Mouse (Mus musculus) embryonic facial prominence, embryonic 12.5 days (tissue): ENCODE data around the gene Utrn. TPM values are rescaled to one million over a fixed set of nuclear protein-coding genes. Genes with fewer than 3 reads are reported as not detected.
A peak's percentile ranks its signal among the peaks of the same experiment; 100 is the strongest.

Experiments
- ATAC-seq: fragments of 200-750 bp; cut with Nextera tagmentation; 2 replicates; pipeline ENCODE4 v1.8.0; 2017; ENCODE audit not compliant: insufficient number of reproducible peaks, insufficient read depth, low FRiP score, low TSS enrichment
- H3K27ac ChIP-seq: fragments of 300-500 bp; sonication (generic); 2 replicates; pipeline ENCODE4 v1.5.1; 2016; ENCODE audit warnings: mild to moderate bottlenecking
- H3K27me3 ChIP-seq: fragments of 300-500 bp; sonication (generic); 2 replicates; pipeline ENCODE4 v1.6.1; 2016; ENCODE audit warnings: mild to moderate bottlenecking, moderate library complexity
- H3K36me3 ChIP-seq: fragments of 300-500 bp; sonication (generic); 2 replicates; pipeline ENCODE4 v1.6.1; 2016; ENCODE audit warnings: mild to moderate bottlenecking
- H3K4me1 ChIP-seq: fragments of 300-500 bp; sonication (generic); 2 replicates; pipeline ENCODE4 v1.6.1; 2016
- H3K4me2 ChIP-seq: fragments of 300-500 bp; sonication (generic); replicated peaks from 2 replicates; pipeline ENCODE4 v1.6.1; 2016; ENCODE audit warnings: mild to moderate bottlenecking, moderate library complexity
- H3K4me3 ChIP-seq: fragments of 300-500 bp; sonication (generic); 2 replicates; pipeline ENCODE4 v1.5.1; 2016; ENCODE audit warnings: mild to moderate bottlenecking
- H3K9ac ChIP-seq: fragments of 300-500 bp; sonication (generic); 2 replicates; pipeline ENCODE4 v1.6.1; 2016; ENCODE audit warnings: mild to moderate bottlenecking, moderate library complexity
- H3K9me3 ChIP-seq: fragments of 300-500 bp; sonication (generic); 2 replicates; pipeline ENCODE4 v1.6.1; 2016; ENCODE audit warnings: mild to moderate bottlenecking, moderate library complexity
- WGBS: fragments of 180-500 bp; shearing (Covaris S2); methylation state at CpG from one replicate; pipeline ENCODE4 v1.1.7; 2016; 5-methylcytosine and 5-hydroxymethylcytosine counted together
- polyA plus RNA-seq: library from polyadenylated mRNA; unstranded; fragments of >200 nt; fragmentation: Nextera tagmentation; extraction: Ambion mirVana; gene quantifications from 2 replicates; pipeline ENCODE4 v1.2.1, GENCODE M21; 2016

Gene Utrn
- polyA plus RNA-seq, 1 experiment from 2014 or later, result 78.8 TPM

DNA sequence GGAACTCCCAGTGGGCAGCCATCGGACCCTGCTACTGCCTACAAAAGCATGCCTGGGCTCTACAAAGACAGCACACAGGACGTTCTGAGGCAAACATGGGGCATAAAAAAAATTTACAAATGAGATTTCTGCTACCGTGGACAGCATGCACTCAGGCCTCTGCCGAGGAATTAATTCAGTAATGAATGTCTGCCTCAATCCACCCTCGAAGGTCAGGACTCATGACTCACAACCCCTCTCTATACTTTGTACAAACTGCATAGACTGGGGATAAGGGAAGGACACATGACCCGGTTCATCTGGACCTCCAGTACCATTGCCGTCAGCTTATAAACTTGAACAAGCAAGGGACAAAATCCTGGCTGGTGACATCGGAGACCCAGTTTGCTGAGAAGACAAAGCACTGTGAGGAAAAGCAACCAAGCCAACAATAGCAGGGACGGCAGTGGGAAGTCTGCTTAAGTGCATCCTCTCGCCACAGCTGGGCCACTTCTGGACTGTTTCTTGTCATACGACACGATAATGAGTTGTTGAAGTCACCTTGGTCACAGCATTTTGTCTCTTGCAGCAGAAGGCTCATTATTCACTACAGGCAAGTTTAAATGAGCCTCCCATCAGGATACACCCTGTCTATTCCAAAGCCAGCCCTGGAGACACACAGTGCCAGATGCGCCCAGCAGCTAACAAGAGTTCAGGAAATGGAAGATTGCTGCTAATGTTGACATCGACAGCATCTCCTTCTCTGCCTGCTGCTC lies 144.7 kb downstream of the Utrn start:
- ATAC-seq, result 0 out of 2 replicates have a peak, but pooled peaks have one; percentile 47
- Histone ChIP-seq H3K9me3 (no peaks in the 10 kb centered on the region), H3K9ac (no peak overlapping the region), H3K27ac (no peak overlapping the region), H3K27me3 (no peaks in the 10 kb centered on the region), H3K4me2 (no peak overlapping the region), H3K36me3 (peaks cover 25% of the 10 kb centered on the region), H3K4me3 (no peak overlapping the region), H3K4me1 (no peaks in the 10 kb centered on the region)
- 74% methylated on average over 14 of the region's 14 CpGs for WGBS

DNA sequence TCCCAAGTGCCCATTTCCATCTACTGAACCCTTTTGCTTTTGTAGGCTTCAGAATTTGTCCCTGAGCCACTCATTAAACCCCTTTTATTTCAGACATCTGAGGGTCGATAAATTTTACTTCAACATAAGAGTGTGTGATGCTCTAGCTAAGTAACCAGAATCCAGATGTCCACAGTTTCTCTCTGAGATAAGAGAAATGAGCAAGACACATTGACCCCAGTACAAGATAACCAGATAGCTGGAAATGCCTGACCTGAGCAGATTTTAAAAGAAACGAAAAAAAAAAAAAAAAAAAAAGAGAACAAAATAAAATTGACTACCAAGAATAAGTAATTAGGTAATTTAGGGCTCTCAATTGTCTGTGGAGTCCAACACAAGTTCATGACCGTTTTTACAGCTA lies 145.9 kb downstream of the Utrn start:
- WGBS, result 68% methylated on average over 3 of the region's 3 CpGs
- Histone ChIP-seq H3K9me3 (no peaks in the 10 kb centered on the region), H3K9ac (no peak overlapping the region), H3K4me3 (no peak overlapping the region), H3K4me1 (no peaks in the 10 kb centered on the region), H3K4me2 (no peak overlapping the region), H3K27me3 (no peaks in the 10 kb centered on the region), H3K27ac (no peak overlapping the region), H3K36me3 (peaks cover 19% of the 10 kb centered on the region)
- no peak for ATAC-seq

GRCm38 (mm10) chr10:12722111-12722510 lies 147.1 kb downstream of the Utrn start:
- H3K36me3 ChIP-seq, result peaks cover 15% of the 10 kb centered on the region; the same call in 1 of the 2 replicates
- no peak overlapping the region for H3K27ac ChIP-seq
- WGBS, result 85% methylated on average over 2 of the region's 2 CpGs
- no peaks in the 10 kb centered on the region for H3K27me3 ChIP-seq
- H3K4me1 ChIP-seq, result no peaks in the 10 kb centered on the region
- no peak overlapping the region for H3K4me2 ChIP-seq
- no peak for ATAC-seq
- no peak overlapping the region for H3K4me3 ChIP-seq
- H3K9ac ChIP-seq, result no peak overlapping the region
- H3K9me3 ChIP-seq, result no peaks in the 10 kb centered on the region

- WGBS, result 92% methylated on average over 8 of the region's 8 CpGs
- 0 out of 2 replicates have a peak, but pooled peaks cover 7% of the 10 kb centered on the region for H3K36me3 ChIP-seq
- no peaks in the 10 kb centered on the region for H3K27me3 ChIP-seq
- H3K4me2 ChIP-seq, result no peak overlapping the region
- H3K4me1 ChIP-seq, result no peaks in the 10 kb centered on the region
- no peak for ATAC-seq
- H3K27ac ChIP-seq, result no peak overlapping the region
- H3K9me3 ChIP-seq, result no peaks in the 10 kb centered on the region
- no peak overlapping the region for H3K9ac ChIP-seq
- H3K4me3 ChIP-seq, result no peak overlapping the region
These were observed 150.8 kb downstream of the Utrn start for GRCm38 (mm10) chr10:12718386-12718785.

- Histone ChIP-seq H3K27ac (no peak overlapping the region), H3K4me2 (no peak overlapping the region), H3K36me3 (0 out of 2 replicates have a peak, but pooled peaks cover 13% of the 10 kb centered on the region), H3K4me1 (no peaks in the 10 kb centered on the region), H3K4me3 (no peak overlapping the region), H3K9me3 (no peaks in the 10 kb centered on the region), H3K9ac (no peak overlapping the region), H3K27me3 (no peaks in the 10 kb centered on the region)
- 87% methylated on average over 3 of the region's 3 CpGs for WGBS
- no peak for ATAC-seq
These were observed 151.8 kb downstream of the Utrn start for GRCm38 (mm10) chr10:12717381-12717780.

GRCm38 (mm10) chr10:12716657-12717327 lies 152.4 kb downstream of the Utrn start:
- Histone ChIP-seq H3K9ac (no peak overlapping the region), H3K36me3 (0 out of 2 replicates have a peak, but pooled peaks cover 13% of the 10 kb centered on the region), H3K27ac (no peak overlapping the region), H3K4me2 (no peak overlapping the region), H3K27me3 (no peaks in the 10 kb centered on the region), H3K9me3 (no peaks in the 10 kb centered on the region), H3K4me1 (no peaks in the 10 kb centered on the region), H3K4me3 (no peak overlapping the region)
- no peak for ATAC-seq
- WGBS, result 83% methylated on average over 5 of the region's 5 CpGs

GRCm38 (mm10) chr10:12713236-12713855 lies 155.8 kb downstream of the Utrn start:
- Histone ChIP-seq H3K36me3 (peaks cover 12% of the 10 kb centered on the region; the same call in 1 of the 2 replicates), H3K9me3 (no peaks in the 10 kb centered on the region), H3K9ac (no peak overlapping the region), H3K4me1 (no peaks in the 10 kb centered on the region), H3K4me2 (no peak overlapping the region), H3K27ac (no peak overlapping the region), H3K27me3 (no peaks in the 10 kb centered on the region), H3K4me3 (no peak overlapping the region)
- no peak for ATAC-seq
- WGBS, result 92% methylated on average over 14 of the region's 14 CpGs

DNA sequence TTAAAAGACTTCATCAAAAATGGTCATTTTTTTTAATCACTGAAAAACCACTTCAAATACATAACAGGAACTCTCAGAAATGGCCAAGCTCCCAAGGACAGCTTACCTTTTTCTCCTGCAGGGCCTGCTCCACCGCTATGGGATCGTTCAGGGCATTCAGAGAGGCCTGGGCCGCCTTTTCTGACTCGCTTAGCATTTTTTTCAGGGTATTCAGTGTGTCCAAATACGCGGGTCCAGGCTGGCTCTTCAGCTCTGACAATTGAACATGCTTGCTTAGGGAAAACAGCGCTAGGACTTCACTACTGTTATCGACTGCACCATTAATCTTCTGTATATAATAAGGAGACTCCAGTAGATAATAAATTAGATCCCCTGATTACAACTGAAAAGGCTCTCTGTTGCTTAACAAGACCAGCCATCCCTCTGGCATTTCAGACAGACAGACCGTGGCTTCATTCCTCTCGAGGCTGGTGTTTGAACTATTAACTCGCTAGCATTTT lies 157.8 kb downstream of the Utrn start:
- Histone ChIP-seq H3K4me1 (no peaks in the 10 kb centered on the region), H3K4me2 (no peak overlapping the region), H3K36me3 (peaks cover 10% of the 10 kb centered on the region; the same call in 1 of the 2 replicates), H3K27me3 (no peaks in the 10 kb centered on the region), H3K4me3 (no peak overlapping the region), H3K9me3 (no peaks in the 10 kb centered on the region), H3K27ac (no peak overlapping the region), H3K9ac (no peak overlapping the region)
- 61% methylated on average over 11 of the region's 11 CpGs for WGBS
- ATAC-seq, result no peak

GRCm38 (mm10) chr10:12706516-12706915 lies 162.6 kb downstream of the Utrn start:
- 82% methylated on average over 2 of the region's 2 CpGs for WGBS
- H3K4me3 ChIP-seq, result no peak overlapping the region
- no peaks in the 10 kb centered on the region for H3K27me3 ChIP-seq
- no peak for ATAC-seq
- 0 out of 2 replicates have a peak, but pooled peaks cover 6% of the 10 kb centered on the region for H3K4me1 ChIP-seq
- no peaks in the 10 kb centered on the region for H3K9me3 ChIP-seq
- H3K9ac ChIP-seq, result no peak overlapping the region
- H3K36me3 ChIP-seq, result peaks cover 4% of the 10 kb centered on the region; the same call in 1 of the 2 replicates
- H3K4me2 ChIP-seq, result no peak overlapping the region
- no peak overlapping the region for H3K27ac ChIP-seq

DNA sequence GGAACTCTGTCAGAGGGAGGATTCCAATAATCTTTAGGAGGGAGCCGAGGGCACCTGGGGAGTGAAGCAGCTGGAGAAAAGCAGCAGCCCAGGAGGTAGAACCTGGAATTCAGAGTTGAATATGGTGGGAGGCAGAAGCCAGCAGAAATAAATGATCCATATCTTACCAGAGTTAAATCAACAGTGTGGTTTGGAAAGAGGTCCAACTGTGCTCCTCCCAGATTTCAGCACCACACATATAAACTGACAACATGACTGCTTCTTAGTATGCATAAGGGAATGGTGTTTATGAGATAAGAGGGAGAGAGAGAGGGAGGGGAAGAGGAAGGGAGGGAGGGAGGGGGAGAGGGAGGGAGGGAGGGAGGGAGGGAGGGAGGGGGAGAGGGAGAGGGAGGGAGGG lies 163.2 kb downstream of the Utrn start:
- Histone ChIP-seq H3K27ac (no peak overlapping the region), H3K4me3 (no peak overlapping the region), H3K4me1 (0 out of 2 replicates have a peak, but pooled peaks cover 6% of the 10 kb centered on the region), H3K27me3 (no peaks in the 10 kb centered on the region), H3K9ac (no peak overlapping the region), H3K36me3 (peaks cover 4% of the 10 kb centered on the region; the same call in 1 of the 2 replicates), H3K9me3 (no peaks in the 10 kb centered on the region), H3K4me2 (no peak overlapping the region)
- 79% methylated on average over 1 of the region's 1 CpGs for WGBS
- no peak for ATAC-seq

GRCm38 (mm10) chr10:12704290-12704689 lies 164.9 kb downstream of the Utrn start:
- no peak overlapping the region for H3K9ac ChIP-seq
- H3K27me3 ChIP-seq, result no peaks in the 10 kb centered on the region
- no peak overlapping the region for H3K4me2 ChIP-seq
- no peaks in the 10 kb centered on the region for H3K9me3 ChIP-seq
- WGBS, result 73% methylated on average over 1 of the region's 1 CpGs
- no peak overlapping the region for H3K4me3 ChIP-seq
- H3K4me1 ChIP-seq, result 0 out of 2 replicates have a peak, but pooled peaks cover 6% of the 10 kb centered on the region
- H3K27ac ChIP-seq, result no peak overlapping the region
- no peak for ATAC-seq
- H3K36me3 ChIP-seq, result no peaks in the 10 kb centered on the region; the same call in 1 of the 2 replicates
